Mouse (Mus musculus): ENCODE data around the gene Stip1. TPM values are rescaled to one million over a fixed set of nuclear protein-coding genes. Genes with fewer than 3 reads are reported as not detected.

The Stip1 gene
- polyA plus RNA-seq, 1 experiment from 2014 or later = 244 TPM

- H3K4me2 ChIP-seq (replicated peaks) = no peak overlapping the region
- no peaks in the 10 kb centered on the region for H3K27me3 ChIP-seq
- H3K36me3 ChIP-seq = peaks cover 3% of the 10 kb centered on the region; the same call in 1 of the 2 replicates
- no peaks in the 10 kb centered on the region for H3K9me3 ChIP-seq (replicated peaks)
- H3K4me1 ChIP-seq = peaks cover 77% of the 10 kb centered on the region
- WGBS = 74% methylated on average over 13 of the region's 13 CpGs
- no peak overlapping the region for H3K9ac ChIP-seq
- H3K27ac ChIP-seq (replicated peaks) = no peak overlapping the region
- no peak for ATAC-seq (ENCODE audit: insufficient number of reproducible peaks, low FRiP score, low TSS enrichment, low read depth)
- H3K4me3 ChIP-seq (replicated peaks) = no peak overlapping the region
Observed at GRCm38 (mm10) chr19:6972247-6972917, 67.4 kb downstream of the Stip1 start.

- H3K4me2 ChIP-seq (replicated peaks) = no peak overlapping the region
- no peak overlapping the region for H3K4me3 ChIP-seq (replicated peaks)
- 21% methylated on average over 6 of the region's 6 CpGs for WGBS
- no peaks in the 10 kb centered on the region for H3K27me3 ChIP-seq
- H3K36me3 ChIP-seq = peaks cover under 1% of the 10 kb centered on the region; the same call in 1 of the 2 replicates
- H3K27ac ChIP-seq (replicated peaks) = no peak overlapping the region; the same call in 1 of the 2 replicates
- peaks cover 70% of the 10 kb centered on the region for H3K4me1 ChIP-seq
- no peaks in the 10 kb centered on the region for H3K9me3 ChIP-seq (replicated peaks)
- no peak overlapping the region for H3K9ac ChIP-seq
- ATAC-seq (ENCODE audit: insufficient number of reproducible peaks, low FRiP score, low TSS enrichment, low read depth) = no peak
Observed at GRCm38 (mm10) chr19:6971644-6972043, 68.1 kb downstream of the Stip1 start.

Other genes with a start within 250 kb of the Stip1 start
- 32.0 and 34.2 TPM in 2 replicates for gene Rps6ka4, start 199.3 kb downstream of the Stip1 start, polyA plus RNA-seq (2015; fragmentation: Nextera tagmentation; extraction: Ambion mirVana)
- 0.80 and 1.8 TPM in 2 replicates for gene Ccdc88b, start 181.8 kb downstream of the Stip1 start, polyA plus RNA-seq (2015; fragmentation: Nextera tagmentation; extraction: Ambion mirVana)
- gene Trmt112, start 130.3 kb downstream of the Stip1 start, polyA plus RNA-seq (2015; fragmentation: Nextera tagmentation; extraction: Ambion mirVana) = 137 and 138 TPM in 2 replicates
- gene Prdx5, start 129.9 kb downstream of the Stip1 start, polyA plus RNA-seq (2015; fragmentation: Nextera tagmentation; extraction: Ambion mirVana) = 321 and 330 TPM in 2 replicates
- 15.2 and 16.1 TPM in 2 replicates for gene Esrra, start 118.2 kb downstream of the Stip1 start, polyA plus RNA-seq (2015; fragmentation: Nextera tagmentation; extraction: Ambion mirVana)
- gene Catsperz, start 114.6 kb downstream of the Stip1 start, polyA plus RNA-seq (2015; fragmentation: Nextera tagmentation; extraction: Ambion mirVana) = 4.0 and 5.1 TPM in 2 replicates
- 1.4 and 1.7 TPM in 2 replicates for gene Kcnk4, start 105.5 kb downstream of the Stip1 start, polyA plus RNA-seq (2015; fragmentation: Nextera tagmentation; extraction: Ambion mirVana)
- gene Bad, start 98.1 kb downstream of the Stip1 start, polyA plus RNA-seq (2015; fragmentation: Nextera tagmentation; extraction: Ambion mirVana) = 90.3 and 97.9 TPM in 2 replicates
- 41.8 and 42.2 TPM in 2 replicates for gene Gpr137, start 97.5 kb downstream of the Stip1 start, polyA plus RNA-seq (2015; fragmentation: Nextera tagmentation; extraction: Ambion mirVana)
- 224 and 246 TPM in 2 replicates for gene Ppp1r14b, start 65.0 kb downstream of the Stip1 start, polyA plus RNA-seq (2015; fragmentation: Nextera tagmentation; extraction: Ambion mirVana)
- 48.2 and 49.1 TPM in 2 replicates for gene Plcb3, start 63.5 kb downstream of the Stip1 start, polyA plus RNA-seq (2015; fragmentation: Nextera tagmentation; extraction: Ambion mirVana)
- 112 and 119 TPM in 2 replicates for gene Fkbp2, start 59.5 kb downstream of the Stip1 start, polyA plus RNA-seq (2015; fragmentation: Nextera tagmentation; extraction: Ambion mirVana)
- gene Vegfb, start 52.3 kb downstream of the Stip1 start, polyA plus RNA-seq (2015; fragmentation: Nextera tagmentation; extraction: Ambion mirVana) = 51.5 and 53.2 TPM in 2 replicates
- gene Dnajc4, start 47.4 kb downstream of the Stip1 start, polyA plus RNA-seq (2015; fragmentation: Nextera tagmentation; extraction: Ambion mirVana) = 23.9 and 27.9 TPM in 2 replicates
- gene Nudt22, start 43.9 kb downstream of the Stip1 start, polyA plus RNA-seq (2015; fragmentation: Nextera tagmentation; extraction: Ambion mirVana) = 22.2 and 24.1 TPM in 2 replicates
- 12.5 and 12.7 TPM in 2 replicates for gene Trpt1, start 43.8 kb downstream of the Stip1 start, polyA plus RNA-seq (2015; fragmentation: Nextera tagmentation; extraction: Ambion mirVana)
- gene Fermt3, start 20.5 kb downstream of the Stip1 start, polyA plus RNA-seq (2015; fragmentation: Nextera tagmentation; extraction: Ambion mirVana) = 12.4 and 14.2 TPM in 2 replicates
- gene Macrod1, start 16.8 kb upstream of the Stip1 start, polyA plus RNA-seq (2015; fragmentation: Nextera tagmentation; extraction: Ambion mirVana) = 22.1 and 26.6 TPM in 2 replicates
- 13.5 and 19.2 TPM in 2 replicates for gene Flrt1, start 65.8 kb upstream of the Stip1 start, polyA plus RNA-seq (2015; fragmentation: Nextera tagmentation; extraction: Ambion mirVana)
- gene Otub1, start 166.3 kb upstream of the Stip1 start, polyA plus RNA-seq (2015; fragmentation: Nextera tagmentation; extraction: Ambion mirVana) = 206 and 214 TPM in 2 replicates
- gene Cox8a, start 177.6 kb upstream of the Stip1 start, polyA plus RNA-seq (2015; fragmentation: Nextera tagmentation; extraction: Ambion mirVana) = 822 and 870 TPM in 2 replicates
- 49.8 and 55.4 TPM in 2 replicates for gene Naa40, start 201.2 kb upstream of the Stip1 start, polyA plus RNA-seq (2015; fragmentation: Nextera tagmentation; extraction: Ambion mirVana)
- 20.3 and 22.9 TPM in 2 replicates for gene Rcor2, start 227.4 kb upstream of the Stip1 start, polyA plus RNA-seq (2015; fragmentation: Nextera tagmentation; extraction: Ambion mirVana)